Mouse (Mus musculus): ENCODE data around the gene Poc1a. TPM values are rescaled to one million over a fixed set of nuclear protein-coding genes. Genes with fewer than 3 reads are reported as not detected.

The Poc1a gene
- polyA plus RNA-seq, 1 experiment = 24.2 TPM

DNA sequence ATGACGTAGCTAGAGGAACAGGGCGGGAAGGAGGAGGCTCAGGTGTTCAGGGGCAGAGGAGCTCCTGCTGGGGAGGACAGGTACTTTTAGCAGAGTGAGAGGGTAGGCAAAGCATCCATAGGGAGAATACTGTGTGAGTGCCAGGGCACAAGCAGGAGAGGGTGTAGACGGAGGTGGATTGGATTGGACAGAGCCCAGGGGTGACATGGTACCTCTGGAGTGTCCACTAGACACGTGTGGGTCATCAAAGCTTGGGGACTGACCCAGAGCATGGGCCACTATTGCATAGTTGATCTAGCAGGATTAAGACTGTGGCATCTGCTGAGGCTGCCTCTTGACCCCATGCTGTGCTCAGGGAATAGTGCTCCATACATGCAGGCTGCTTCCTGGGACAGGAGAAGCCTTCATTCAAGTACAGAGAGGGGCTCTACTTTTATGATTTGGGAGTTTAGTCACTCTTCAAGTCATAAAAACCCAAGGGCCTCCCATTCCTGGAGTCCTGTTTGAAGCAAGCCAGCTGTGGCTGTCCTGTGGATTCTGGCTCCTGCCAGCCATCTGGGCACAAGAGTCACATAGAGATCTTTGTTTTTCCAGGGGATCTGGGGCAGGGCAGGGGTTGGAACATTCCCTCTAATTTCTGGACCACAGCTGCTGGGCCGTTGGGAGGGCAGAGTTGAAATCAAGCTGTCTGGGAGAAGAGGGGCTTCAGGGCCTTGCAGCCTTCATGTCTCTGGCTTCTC is 48.1 kb downstream of the Poc1a start:
- no peak for DNase-seq (ENCODE audit: extremely low spot score in 1 of 2, low spot score in 1 of 2)

DNA sequence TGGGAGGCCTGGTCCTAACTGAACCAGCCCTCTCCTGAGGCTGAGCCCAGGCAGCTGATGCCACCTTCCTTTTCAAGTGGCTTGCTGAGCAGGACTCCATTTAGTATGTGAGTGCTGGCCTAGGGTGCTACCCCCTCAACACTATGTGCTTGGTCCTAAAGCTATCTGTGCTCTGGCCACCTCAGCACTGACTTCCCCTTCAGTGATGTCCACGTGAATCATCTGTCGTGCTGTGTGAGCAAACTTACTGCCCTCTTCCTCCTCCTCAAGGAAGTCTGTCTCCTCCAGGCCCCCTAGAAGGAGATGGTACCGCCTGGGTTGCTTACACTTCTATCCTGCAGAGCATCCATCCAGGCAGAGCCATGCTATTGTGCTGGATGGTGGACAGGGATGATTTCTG is 51.9 kb downstream of the Poc1a start:
- DNase-seq (ENCODE audit: extremely low spot score in 1 of 2, low spot score in 1 of 2) = no peak

DNA sequence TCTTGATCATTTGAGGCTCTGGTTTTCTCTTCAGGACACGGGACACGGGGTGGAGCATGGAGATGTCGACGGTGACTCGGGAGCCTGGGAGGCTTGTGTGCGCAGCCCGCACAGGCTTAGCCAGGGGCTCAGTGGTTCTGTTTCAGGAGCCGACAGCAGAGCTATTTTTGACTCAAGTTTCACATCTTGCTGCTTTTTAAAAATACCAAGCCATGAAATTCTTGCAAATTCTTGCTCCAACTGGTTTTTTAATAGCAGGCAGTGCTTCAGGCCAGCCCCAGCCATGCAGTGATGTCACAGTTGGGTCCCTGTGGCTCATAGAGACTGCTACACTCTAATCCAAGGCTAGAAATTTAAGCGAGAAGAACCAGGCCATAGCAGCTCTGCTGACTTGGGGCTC is 56.8 kb downstream of the Poc1a start:
- peak; percentile 66 to 68 for DNase-seq (ENCODE audit: extremely low spot score in 1 of 2, low spot score in 1 of 2)

- DNase-seq (ENCODE audit: extremely low spot score in 1 of 2, low spot score in 1 of 2) = no peak
These were observed 57.8 kb downstream of the Poc1a start for GRCm38 (mm10) chr9:106338462-106339172.

DNA sequence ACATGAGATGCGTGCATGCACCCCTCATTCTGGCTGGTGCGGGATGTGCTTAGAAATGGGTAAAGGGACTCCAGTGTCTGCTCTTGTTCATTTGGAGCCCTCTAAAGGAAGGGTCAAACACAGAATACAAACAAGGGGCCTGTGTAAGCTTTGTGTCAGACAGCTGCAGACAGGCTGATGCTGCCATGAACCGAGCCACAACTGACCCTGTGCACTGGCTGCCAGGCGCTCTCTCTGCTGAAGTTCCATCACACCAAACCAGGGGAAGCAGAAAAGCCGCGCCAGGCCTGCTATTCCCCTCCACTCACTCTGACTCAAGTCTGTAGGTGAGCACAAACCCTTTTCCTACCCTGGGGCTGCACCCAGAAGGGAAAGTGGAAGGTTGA is 58.3 kb downstream of the Poc1a start:
- DNase-seq (ENCODE audit: extremely low spot score in 1 of 2, low spot score in 1 of 2) = no peak

GRCm38 (mm10) chr9:106339730-106340129 is 58.9 kb downstream of the Poc1a start:
- DNase-seq (ENCODE audit: extremely low spot score in 1 of 2, low spot score in 1 of 2) = no peak

GRCm38 (mm10) chr9:106340501-106341312 is 59.8 kb downstream of the Poc1a start:
- no peak for DNase-seq (ENCODE audit: extremely low spot score in 1 of 2, low spot score in 1 of 2)

GRCm38 (mm10) chr9:106341313-106341686 is 60.4 kb downstream of the Poc1a start:
- DNase-seq (ENCODE audit: extremely low spot score in 1 of 2, low spot score in 1 of 2) = no peak

DNA sequence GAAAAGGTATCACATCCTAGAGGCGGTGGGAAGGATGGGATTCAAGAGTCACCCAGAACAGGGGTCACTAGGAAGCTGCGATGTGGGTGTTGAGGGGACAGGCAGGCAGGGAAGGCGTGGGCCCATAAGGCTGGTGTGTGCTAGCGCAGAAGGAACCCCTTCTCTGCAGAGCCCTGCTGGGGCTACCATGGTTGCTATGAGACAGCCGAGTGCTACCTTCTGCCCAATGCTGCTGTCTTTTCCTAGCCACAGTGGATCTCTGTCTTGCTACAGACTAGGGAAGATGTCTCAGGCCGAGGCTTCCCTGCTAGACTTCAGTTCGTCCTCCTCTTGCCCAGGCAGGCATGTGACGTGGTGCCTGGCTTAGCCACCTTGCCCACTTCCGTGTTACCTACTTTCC is 61.7 kb downstream of the Poc1a start:
- DNase-seq (ENCODE audit: extremely low spot score in 1 of 2, low spot score in 1 of 2) = no peak

DNA sequence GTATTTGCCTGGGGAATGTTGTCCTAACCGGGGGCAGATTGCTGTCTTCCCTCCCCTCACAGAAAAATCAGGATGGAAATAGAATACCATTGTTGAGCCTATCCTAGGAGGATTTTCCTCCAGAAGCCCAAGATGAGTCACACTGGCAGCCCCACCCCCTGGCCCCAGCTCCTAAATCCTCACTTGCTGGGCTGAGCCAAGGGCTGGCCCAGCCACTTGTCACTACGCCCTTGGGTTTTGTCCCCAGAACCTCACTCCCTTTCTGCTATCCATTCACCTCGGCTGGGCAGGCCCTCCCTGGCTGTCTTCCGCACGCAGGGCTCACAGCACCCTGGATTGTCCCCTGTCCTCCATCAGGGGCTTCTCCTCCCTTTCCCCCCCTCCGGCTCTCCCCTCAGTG is 64.3 kb downstream of the Poc1a start:
- DNase-seq (ENCODE audit: extremely low spot score in 1 of 2, low spot score in 1 of 2) = peak in 1 of 2 experiments; percentile 75

- no peak for DNase-seq (ENCODE audit: extremely low spot score in 1 of 2, low spot score in 1 of 2)
These were observed 64.8 kb downstream of the Poc1a start for GRCm38 (mm10) chr9:106345630-106346029.

DNA sequence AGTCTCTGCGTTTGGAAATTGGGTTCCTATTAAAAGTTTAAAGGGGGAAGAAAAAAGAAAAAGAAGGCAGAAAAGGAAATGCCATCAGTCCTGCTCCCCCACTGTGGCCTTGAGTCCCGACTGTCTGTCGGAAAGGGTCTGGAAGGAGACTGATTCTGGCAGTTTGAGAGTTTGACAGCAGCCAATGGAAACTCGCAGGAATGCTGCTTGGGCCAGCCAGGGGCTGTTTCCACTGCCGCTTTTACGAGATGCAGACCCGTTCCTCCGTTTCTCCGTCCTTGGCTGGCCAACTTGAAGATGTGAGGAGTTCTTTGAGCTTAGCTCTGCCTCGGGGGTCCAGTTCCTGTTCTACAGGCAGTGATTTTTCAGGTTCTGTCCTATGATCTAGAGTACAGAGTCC is 67.4 kb downstream of the Poc1a start:
- DNase-seq (ENCODE audit: extremely low spot score in 1 of 2, low spot score in 1 of 2) = no peak

DNA sequence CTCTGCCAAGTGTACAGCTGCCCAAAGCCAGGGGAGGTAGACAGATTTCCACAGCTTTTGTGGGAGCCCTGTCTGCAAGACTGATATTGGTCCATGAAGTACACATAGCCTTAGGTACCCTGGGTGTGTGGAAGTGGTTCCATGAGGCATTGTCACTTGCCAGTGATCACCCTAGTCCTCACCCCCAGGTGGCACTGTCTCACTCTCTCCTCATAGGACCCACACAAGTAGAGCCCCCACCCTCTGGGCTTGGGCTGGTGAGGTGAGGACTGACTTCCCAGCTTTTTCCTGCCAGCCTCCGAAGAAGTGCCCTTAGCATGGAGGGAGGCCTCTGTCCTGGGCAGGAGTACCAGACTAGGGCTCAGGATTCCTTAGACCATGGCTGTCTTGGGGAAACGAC is 68.2 kb downstream of the Poc1a start:
- DNase-seq (ENCODE audit: extremely low spot score in 1 of 2, low spot score in 1 of 2) = no peak

GRCm38 (mm10) chr9:106351178-106351577 is 70.3 kb downstream of the Poc1a start:
- no peak for DNase-seq (ENCODE audit: extremely low spot score in 1 of 2, low spot score in 1 of 2)

GRCm38 (mm10) chr9:106353779-106354178 is 72.9 kb downstream of the Poc1a start:
- no peak for DNase-seq (ENCODE audit: extremely low spot score in 1 of 2, low spot score in 1 of 2)

- DNase-seq (ENCODE audit: extremely low spot score in 1 of 2, low spot score in 1 of 2) = no peak
These were observed 73.9 kb downstream of the Poc1a start for GRCm38 (mm10) chr9:106354810-106355209.

GRCm38 (mm10) chr9:106355217-106355974 is 74.5 kb downstream of the Poc1a start:
- DNase-seq (ENCODE audit: extremely low spot score in 1 of 2, low spot score in 1 of 2) = no peak

DNA sequence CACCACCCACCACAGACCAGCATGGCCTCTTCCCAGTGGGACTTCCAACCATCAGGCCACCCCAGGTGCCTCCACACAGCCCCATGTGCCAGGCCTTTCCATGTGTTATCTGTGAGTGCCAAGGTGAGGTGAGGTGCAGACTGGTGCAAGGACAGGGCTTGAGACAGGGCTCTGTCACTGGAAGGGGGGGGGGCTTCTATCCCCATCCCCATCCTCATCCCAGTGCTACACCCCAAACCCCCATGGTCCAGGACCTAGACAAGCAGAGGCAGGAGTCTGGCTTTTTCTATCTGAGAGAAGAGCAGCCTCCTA is 75.1 kb downstream of the Poc1a start:
- DNase-seq (ENCODE audit: extremely low spot score in 1 of 2, low spot score in 1 of 2) = no peak

- DNase-seq (ENCODE audit: extremely low spot score in 1 of 2, low spot score in 1 of 2) = no peak
These were observed 75.5 kb downstream of the Poc1a start for GRCm38 (mm10) chr9:106356323-106356844.

GRCm38 (mm10) chr9:106357167-106357566 is 76.3 kb downstream of the Poc1a start:
- no peak for DNase-seq (ENCODE audit: extremely low spot score in 1 of 2, low spot score in 1 of 2)

GRCm38 (mm10) chr9:106359297-106359696 is 78.4 kb downstream of the Poc1a start:
- DNase-seq (ENCODE audit: extremely low spot score in 1 of 2, low spot score in 1 of 2) = no peak

Data from frontal cortex, adult 2 months (tissue).